ENCODE assay signal across 16 mouse cellular contexts in the genomic region with DNA sequence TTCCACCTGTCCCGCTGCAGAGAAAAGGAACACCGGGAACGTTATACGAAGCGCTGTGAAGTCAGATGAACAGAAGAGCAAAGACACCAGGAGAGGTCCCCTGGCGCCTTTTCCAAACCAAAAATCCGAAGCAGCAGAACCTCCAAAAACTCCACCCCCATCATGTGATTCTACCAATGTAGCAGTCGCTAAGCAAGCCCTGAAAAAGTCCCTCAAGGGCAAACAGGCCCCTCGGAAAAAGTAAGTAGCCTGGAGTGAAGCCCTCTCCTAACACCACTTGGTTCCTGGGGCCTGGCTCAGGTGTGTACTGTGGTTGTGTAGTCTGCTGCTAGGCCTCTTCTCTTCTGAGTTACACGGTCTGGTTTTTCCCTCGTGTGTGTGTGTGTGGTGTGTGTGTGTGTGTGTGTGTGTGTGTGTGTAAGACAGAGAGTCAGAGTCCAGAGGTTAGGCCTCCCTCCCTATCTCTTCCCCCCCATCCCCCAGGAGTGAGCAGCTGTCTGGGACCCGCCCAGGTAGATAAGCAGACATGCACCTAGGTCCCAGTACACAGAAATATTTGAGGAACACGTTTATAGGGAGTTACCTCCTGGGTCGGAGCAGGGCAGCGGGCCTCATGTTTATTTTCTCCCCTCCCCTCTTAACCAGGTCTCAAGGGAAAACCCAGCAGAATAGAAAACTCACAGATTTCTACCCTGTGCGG. TPM values are rescaled to one million over a fixed set of nuclear protein-coding genes. Genes with fewer than 3 reads are reported as not detected.
A peak's percentile ranks its signal among the peaks of the same experiment; 100 is the strongest.
DNase-seq lines count a peak whose midpoint lies in the region; ATAC-seq and TF ChIP-seq lines count a peak whose summit lies in the region.
"Had no signal": no experiment of that assay in that cellular context is flagged by ENCODE, and none has a peak within 500 bp of the region (broad histone marks: within the 10 kb centered on the region; RNA-seq: fewer than 3 reads in every experiment).

No protein-coding gene starts in this region.

- peaks cover 8% of the 10 kb centered on the region for H3K4me1 ChIP-seq in heart, adult 2 months (ENCODE audit: control insufficient read depth, insufficient read depth, low read length)
- H3K4me1 ChIP-seq in limb, embryonic 15.5 days: peaks cover 40% of the 10 kb centered on the region
- H3K4me1 ChIP-seq in stomach, embryonic 16.5 days (ENCODE audit: control insufficient read depth, insufficient read depth, low read length): peaks cover 28% of the 10 kb centered on the region

- no peak for TF ChIP-seq CTCF in heart, adult 2 months (IDR thresholded peaks at IDR 0.05)
- TF ChIP-seq CTCF in layer of hippocampus, adult 2 months (conservative IDR thresholded peaks at IDR 0.05): no peak

- no peaks in the 10 kb centered on the region; the same call in 1 of the 2 replicates for H3K79me2 ChIP-seq in heart, adult 2 months (replicated peaks; ENCODE audit: control insufficient read depth, insufficient read depth, low read length)

- H3K36me3 ChIP-seq in heart, adult 2 months (ENCODE audit: control insufficient read depth, insufficient read depth, low read length): peaks cover 5% of the 10 kb centered on the region
- H3K36me3 ChIP-seq in limb, embryonic 15.5 days: peaks cover 79% of the 10 kb centered on the region
- H3K36me3 ChIP-seq in stomach, embryonic 16.5 days (ENCODE audit: control insufficient read depth, insufficient read depth, low read length): peaks cover 17% of the 10 kb centered on the region

- 0 out of 2 replicates have a peak, but pooled peaks have one; percentile 5 for TF ChIP-seq POLR2A in heart, adult 2 months (IDR thresholded peaks at IDR 0.05; ENCODE audit: insufficient read depth, low read depth, low read length)

- peak overlapping the region; percentile 38 for H3K4me3 ChIP-seq in heart, adult 2 months
- H3K4me3 ChIP-seq in layer of hippocampus, adult 2 months: no peak overlapping the region
- H3K4me3 ChIP-seq in limb, embryonic 15.5 days: no peak overlapping the region
- H3K4me3 ChIP-seq in stomach, embryonic 16.5 days (replicated peaks; ENCODE audit: low read length): no peak overlapping the region
- H3K4me3 ChIP-seq: forebrain, embryonic 12.5 days; hindbrain, embryonic 10.5 days had no signal

- DNase-seq in heart, adult 2 months: no peak
- no peak for DNase-seq in heart, postnatal 4 days
- DNase-seq in layer of hippocampus, adult 2 months (ENCODE audit: low spot score in 2 of 2): no peak
- DNase-seq in layer of hippocampus, postnatal 10 days (ENCODE audit: low spot score in 2 of 2): no peak
- no peak for DNase-seq in right cerebral cortex, postnatal 25 days
- DNase-seq: B cell, adult 2 months; gastrocnemius, postnatal 10 days; lung, postnatal 4 days; right cerebral cortex, adult 18-20 months; thymus, postnatal 36 days had no signal

- H3K9ac ChIP-seq in heart, adult 2 months (ENCODE audit: low read depth, low read length): peak overlapping the region; percentile 41
- no peak overlapping the region for H3K9ac ChIP-seq in limb, embryonic 15.5 days
- peak overlapping the region; percentile 33; the same call in 1 of the 2 replicates for H3K9ac ChIP-seq in stomach, embryonic 16.5 days (ENCODE audit: low read length)
- H3K9ac ChIP-seq: forebrain, embryonic 12.5 days had no signal

- intact Hi-C loops in heart, adult 2 months (cut with DNase I): no loop called here

- H3K4me2 ChIP-seq in limb, embryonic 15.5 days: no peak overlapping the region
- peak overlapping the region; percentile 38; the same call in 1 of the 2 replicates for H3K4me2 ChIP-seq in stomach, embryonic 16.5 days (ENCODE audit: low read depth, low read length)
- H3K4me2 ChIP-seq: forebrain, embryonic 12.5 days had no signal

- H3K27me3 ChIP-seq in heart, adult 2 months (ENCODE audit: control insufficient read depth, insufficient read depth, low read length): no peaks in the 10 kb centered on the region
- H3K27me3 ChIP-seq in limb, embryonic 15.5 days: no peaks in the 10 kb centered on the region
- no peaks in the 10 kb centered on the region for H3K27me3 ChIP-seq in stomach, embryonic 16.5 days (ENCODE audit: control insufficient read depth, insufficient read depth, low read length)
- H3K27me3 ChIP-seq: forebrain, embryonic 12.5 days had no signal

- peak overlapping the region; percentile 85 for H3K27ac ChIP-seq in heart, adult 2 months
- H3K27ac ChIP-seq in layer of hippocampus, adult 2 months: peak overlapping the region; percentile 97
- H3K27ac ChIP-seq in limb, embryonic 15.5 days: 0 out of 2 replicates have a peak overlapping the region, but pooled peaks have one; percentile 47
- peak overlapping the region; percentile 85 for H3K27ac ChIP-seq in stomach, embryonic 16.5 days (ENCODE audit: low read length)
- H3K27ac ChIP-seq: forebrain, embryonic 12.5 days; hindbrain, embryonic 10.5 days had no signal

- no peaks in the 10 kb centered on the region for H3K9me3 ChIP-seq in limb, embryonic 15.5 days
- H3K9me3 ChIP-seq in stomach, embryonic 16.5 days (replicated peaks; ENCODE audit: control insufficient read depth, low read length): no peaks in the 10 kb centered on the region
- H3K9me3 ChIP-seq: forebrain, embryonic 12.5 days; hindbrain, embryonic 10.5 days had no signal

- no peak for ATAC-seq in limb, embryonic 15.5 days (ENCODE audit: insufficient number of reproducible peaks, low FRiP score, low TSS enrichment, low read depth)
- peak; percentile 76 for ATAC-seq in stomach, embryonic 16.5 days (ENCODE audit: insufficient read depth, low FRiP score)
- ATAC-seq in granulocyte monocyte progenitor cell, adult 5-6 weeks (replicated peaks; ENCODE audit: poor library complexity, severe bottlenecking): no peak
- ATAC-seq: midbrain, embryonic 16.5 days had no signal

- 50% methylated on average over 16 of the region's 16 CpGs for WGBS in heart, adult 2 months
- 81% methylated on average over 16 of the region's 16 CpGs for WGBS in limb, embryonic 15.5 days
- WGBS in stomach, embryonic 16.5 days: 67% methylated on average over 16 of the region's 16 CpGs

- TF ChIP-seq EP300 in heart, adult 2 months (IDR thresholded peaks at IDR 0.05; ENCODE audit: insufficient read depth, low read depth, low read length): no peak; the same call in 1 of the 2 replicates

RNA-seq across cellular contexts. Expression of gene Kmt5a, which starts 11.1 kb away (rescaled TPM):
- total RNA-seq in heart, adult 2 months (2021): 100 to 1,000 TPM; 191 to 210 TPM
- polyA plus RNA-seq in heart, adult 2 months (2012; rRNA removed): 136 and 162 TPM in 2 replicates
- total RNA-seq in heart, postnatal 4 days (2021): 100 to 1,000 TPM; 130 to 132 TPM
- total RNA-seq in layer of hippocampus, adult 2 months (2021): 10 to 100 TPM; 55.8 to 70.3 TPM
- 10 to 100 TPM; 43.6 to 50.8 TPM for total RNA-seq in layer of hippocampus, postnatal 10 days (2021)
- polyA plus RNA-seq in limb, embryonic 15.5 days (2015; fragmentation: Nextera tagmentation; extraction: Ambion mirVana): 56.3 and 64.5 TPM in 2 replicates
- polyA plus RNA-seq in stomach, embryonic 16.5 days (2015; fragmentation: Nextera tagmentation; extraction: Ambion mirVana): 50.4 and 51.7 TPM in 2 replicates
- 210 and 216 TPM in 2 replicates for total RNA-seq in granulocyte monocyte progenitor cell, adult 5-6 weeks (2014; fragmentation: Nextera tagmentation)
- 112 and 163 TPM in 2 replicates for total RNA-seq in granulocyte monocyte progenitor cell, adult 5-6 weeks (2017)

RNA-seq across cellular contexts. Expression of gene Sbno1, which starts 25.0 kb away (rescaled TPM):
- 10 to 100 TPM; 58.8 to 62.9 TPM for total RNA-seq in heart, adult 2 months (2021)
- 11.3 and 18.5 TPM in 2 replicates for polyA plus RNA-seq in heart, adult 2 months (2012; rRNA removed)
- total RNA-seq in heart, postnatal 4 days (2021): 10 to 100 TPM; 72.7 to 76.8 TPM
- 100 to 1,000 TPM; 157 to 166 TPM for total RNA-seq in layer of hippocampus, adult 2 months (2021)
- total RNA-seq in layer of hippocampus, postnatal 10 days (2021): 100 to 1,000 TPM; 125 to 128 TPM
- polyA plus RNA-seq in limb, embryonic 15.5 days (2015; fragmentation: Nextera tagmentation; extraction: Ambion mirVana): 70.7 and 71.9 TPM in 2 replicates
- 70.4 and 76.1 TPM in 2 replicates for polyA plus RNA-seq in stomach, embryonic 16.5 days (2015; fragmentation: Nextera tagmentation; extraction: Ambion mirVana)
- 130 and 135 TPM in 2 replicates for total RNA-seq in granulocyte monocyte progenitor cell, adult 5-6 weeks (2014; fragmentation: Nextera tagmentation)
- total RNA-seq in granulocyte monocyte progenitor cell, adult 5-6 weeks (2017): 167 and 174 TPM in 2 replicates

RNA-seq across cellular contexts. Expression of gene Rilpl2, which starts 27.4 kb away (rescaled TPM):
- total RNA-seq in heart, adult 2 months (2021): 1 to 10 TPM; 6.8 to 9.1 TPM
- polyA plus RNA-seq in heart, adult 2 months (2012; rRNA removed): 6.9 and 8.4 TPM in 2 replicates
- 10 to 100 TPM in 1 of 2 experiments, 1 to 10 TPM in 1; 8.3 to 10.9 TPM for total RNA-seq in heart, postnatal 4 days (2021)
- total RNA-seq in layer of hippocampus, adult 2 months (2021): 10 to 100 TPM; 19.3 TPM
- 10 to 100 TPM; 22.4 to 25.2 TPM for total RNA-seq in layer of hippocampus, postnatal 10 days (2021)
- 33.6 and 36.1 TPM in 2 replicates for polyA plus RNA-seq in limb, embryonic 15.5 days (2015; fragmentation: Nextera tagmentation; extraction: Ambion mirVana)
- polyA plus RNA-seq in stomach, embryonic 16.5 days (2015; fragmentation: Nextera tagmentation; extraction: Ambion mirVana): 27.4 and 32.0 TPM in 2 replicates
- total RNA-seq in granulocyte monocyte progenitor cell, adult 5-6 weeks (2014; fragmentation: Nextera tagmentation): 51.9 and 68.3 TPM in 2 replicates
- 40.5 and 61.8 TPM in 2 replicates for total RNA-seq in granulocyte monocyte progenitor cell, adult 5-6 weeks (2017)

RNA-seq across cellular contexts. Expression of gene Snrnp35, which starts 32.1 kb away (rescaled TPM):
- total RNA-seq in heart, adult 2 months (2021): 10 to 100 TPM; 10.5 to 14.5 TPM
- 2.4 and 4.5 TPM in 2 replicates for polyA plus RNA-seq in heart, adult 2 months (2012; rRNA removed)
- 10 to 100 TPM; 19.3 to 23.5 TPM for total RNA-seq in heart, postnatal 4 days (2021)
- total RNA-seq in layer of hippocampus, adult 2 months (2021): 10 to 100 TPM; 25.7 to 25.9 TPM
- total RNA-seq in layer of hippocampus, postnatal 10 days (2021): 10 to 100 TPM; 20.9 to 32.7 TPM
- 23.6 and 25.1 TPM in 2 replicates for polyA plus RNA-seq in limb, embryonic 15.5 days (2015; fragmentation: Nextera tagmentation; extraction: Ambion mirVana)
- polyA plus RNA-seq in stomach, embryonic 16.5 days (2015; fragmentation: Nextera tagmentation; extraction: Ambion mirVana): 22.0 and 24.3 TPM in 2 replicates
- 9.1 and 12.3 TPM in 2 replicates for total RNA-seq in granulocyte monocyte progenitor cell, adult 5-6 weeks (2014; fragmentation: Nextera tagmentation)
- 11.8 and 11.9 TPM in 2 replicates for total RNA-seq in granulocyte monocyte progenitor cell, adult 5-6 weeks (2017)

Comparison
In these comparisons a context has a peak if more than half of its experiments do, and no peak if none do; other contexts are left out.
1. H3K27ac ChIP-seq: peak in every context shown above with its lines; median percentile 97 in layer of hippocampus, adult 2 months; 85 in heart, adult 2 months; 85 in stomach, embryonic 16.5 days; 47 in limb, embryonic 15.5 days.